Mouse (Mus musculus) stomach, embryonic 16.5 days (tissue): ENCODE data around the gene Lingo2. TPM values are rescaled to one million over a fixed set of nuclear protein-coding genes. Genes with fewer than 3 reads are reported as not detected.

ENCODE experiments used
- ATAC-seq: fragments of 200-750 bp; cut with Nextera tagmentation; 2 replicates; pipeline ENCODE4 v1.8.0; 2017; ENCODE audit warnings: moderate number of reproducible peaks, moderate TSS enrichment; ENCODE audit not compliant: insufficient read depth, low FRiP score
- H3K27ac ChIP-seq: fragments of 300-500 bp; sonication (generic); 2 replicates; pipeline ENCODE4 v1.5.1; 2014; ENCODE audit warnings: low read length
- H3K27me3 ChIP-seq: fragments of 300-500 bp; sonication (generic); 2 replicates; pipeline ENCODE4 v1.6.1; 2014; ENCODE audit warnings: low read length, control low read depth, mixed read lengths; ENCODE audit not compliant: control insufficient read depth, insufficient read depth
- H3K36me3 ChIP-seq: fragments of 300-500 bp; sonication (generic); 2 replicates; pipeline ENCODE4 v1.6.1; 2014; ENCODE audit warnings: low read length; ENCODE audit not compliant: control insufficient read depth, insufficient read depth
- H3K4me1 ChIP-seq: fragments of 300-500 bp; sonication (generic); 2 replicates; pipeline ENCODE4 v1.6.1; 2014; ENCODE audit warnings: low read length, control low read depth, mixed read lengths; ENCODE audit not compliant: control insufficient read depth, insufficient read depth
- H3K4me2 ChIP-seq: fragments of 300-500 bp; sonication (generic); 2 replicates; pipeline ENCODE4 v1.6.1; 2014; ENCODE audit warnings: low read depth, low read length, mixed read lengths
- H3K4me3 ChIP-seq: fragments of 300-500 bp; sonication (generic); replicated peaks from 2 replicates; pipeline ENCODE4 v1.5.1; 2014; ENCODE audit warnings: mild to moderate bottlenecking, low read length
- H3K9ac ChIP-seq: fragments of 300-500 bp; sonication (generic); 2 replicates; pipeline ENCODE4 v1.6.1; 2014; ENCODE audit warnings: low read length
- H3K9me3 ChIP-seq: fragments of 300-500 bp; sonication (generic); replicated peaks from 2 replicates; pipeline ENCODE4 v1.6.1; 2016; ENCODE audit warnings: low read length, control low read depth; ENCODE audit not compliant: control insufficient read depth
- WGBS: fragments of 180-500 bp; shearing (Covaris S2); extraction: QIAGEN DNeasy Blood & Tissue Kit; methylation state at CpG from one replicate; pipeline ENCODE4 v1.1.7; 2014; 5-methylcytosine and 5-hydroxymethylcytosine counted together
- polyA plus RNA-seq: library from polyadenylated mRNA; unstranded; fragments of >200 nt; fragmentation: Nextera tagmentation; extraction: Ambion mirVana; gene quantifications from 2 replicates; pipeline ENCODE4 v1.2.1, GENCODE M21; 2015

Lingo2 gene
- polyA plus RNA-seq, 1 experiment from 2014 or later: 0.72 TPM

DNA sequence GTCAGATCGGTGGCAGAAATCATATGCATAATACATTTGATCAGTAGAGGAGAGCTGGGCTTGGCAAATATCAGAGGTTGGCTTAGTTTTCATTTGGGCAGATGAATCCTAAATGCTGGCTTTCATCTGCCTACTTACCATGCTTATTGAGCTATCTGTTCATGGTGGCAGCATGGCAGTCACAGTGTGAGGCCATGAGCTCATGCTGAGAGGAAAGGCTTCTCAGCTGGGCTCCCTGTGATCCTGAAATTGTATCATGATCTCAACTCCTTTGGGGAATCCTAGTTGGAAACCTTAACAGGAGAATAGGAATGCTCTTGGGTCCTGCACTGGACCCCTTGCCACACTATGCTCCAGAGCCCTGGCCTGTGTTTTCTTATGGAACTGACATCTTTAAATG is 1105.0 kb downstream of the Lingo2 start:
- no peak overlapping the region for H3K27ac ChIP-seq
- no peak overlapping the region for H3K9ac ChIP-seq
- H3K4me2 ChIP-seq: no peak overlapping the region
- 86% methylated on average over 1 of the region's 1 CpGs for WGBS
- ATAC-seq: no peak
- no peaks in the 10 kb centered on the region for H3K27me3 ChIP-seq
- H3K36me3 ChIP-seq: no peaks in the 10 kb centered on the region
- no peak overlapping the region for H3K4me3 ChIP-seq
- H3K4me1 ChIP-seq: no peaks in the 10 kb centered on the region
- no peaks in the 10 kb centered on the region for H3K9me3 ChIP-seq

DNA sequence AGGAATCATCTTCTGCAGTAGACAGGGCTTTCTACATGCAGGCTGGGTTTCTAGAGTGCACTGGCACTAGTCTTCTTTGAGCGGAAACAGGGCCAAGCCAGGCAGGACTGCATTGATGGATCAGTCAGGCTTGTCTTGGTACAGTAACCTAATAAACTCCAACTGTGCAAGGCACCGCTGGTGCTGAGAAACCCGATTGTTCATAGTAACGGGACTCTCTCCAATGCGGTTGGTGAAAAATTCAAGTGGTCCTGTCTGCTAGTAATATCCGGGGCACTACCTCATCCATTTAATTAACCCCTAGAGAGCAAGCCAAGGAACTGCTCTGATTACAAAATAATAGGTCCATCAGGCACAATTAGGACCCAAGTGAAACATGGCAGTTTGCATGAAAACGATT is 1106.4 kb downstream of the Lingo2 start:
- Histone ChIP-seq H3K4me3 (no peak overlapping the region), H3K9me3 (no peaks in the 10 kb centered on the region), H3K27me3 (no peaks in the 10 kb centered on the region), H3K27ac (no peak overlapping the region), H3K9ac (no peak overlapping the region), H3K4me1 (no peaks in the 10 kb centered on the region), H3K36me3 (no peaks in the 10 kb centered on the region), H3K4me2 (no peak overlapping the region)
- WGBS: 71% methylated on average over 7 of the region's 7 CpGs
- no peak for ATAC-seq

DNA sequence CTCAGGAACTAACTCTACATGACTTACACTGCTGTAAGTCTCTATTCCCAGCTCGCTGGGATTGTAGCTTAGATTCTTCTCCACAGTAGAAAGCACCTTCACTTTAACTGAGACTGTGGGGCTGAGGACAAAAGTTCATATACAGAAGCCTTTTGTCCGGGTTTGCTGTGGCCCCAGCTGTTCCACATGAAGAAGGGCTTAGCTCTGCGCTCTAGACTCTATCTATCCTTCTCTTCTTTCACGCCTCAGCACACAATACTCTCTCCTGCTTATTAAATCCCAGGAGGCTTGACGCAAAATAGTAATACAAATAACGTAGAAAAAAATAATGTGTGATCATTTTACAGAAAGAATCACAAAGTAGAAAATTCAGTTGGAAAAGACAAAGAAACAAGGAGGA is 1107.0 kb downstream of the Lingo2 start:
- no peak overlapping the region for H3K4me2 ChIP-seq
- H3K27ac ChIP-seq: no peak overlapping the region
- H3K27me3 ChIP-seq: no peaks in the 10 kb centered on the region
- no peaks in the 10 kb centered on the region for H3K36me3 ChIP-seq
- 75% methylated on average over 6 of the region's 6 CpGs for WGBS
- ATAC-seq: no peak
- no peaks in the 10 kb centered on the region for H3K9me3 ChIP-seq
- no peak overlapping the region for H3K9ac ChIP-seq
- H3K4me3 ChIP-seq: no peak overlapping the region
- no peaks in the 10 kb centered on the region for H3K4me1 ChIP-seq

DNA sequence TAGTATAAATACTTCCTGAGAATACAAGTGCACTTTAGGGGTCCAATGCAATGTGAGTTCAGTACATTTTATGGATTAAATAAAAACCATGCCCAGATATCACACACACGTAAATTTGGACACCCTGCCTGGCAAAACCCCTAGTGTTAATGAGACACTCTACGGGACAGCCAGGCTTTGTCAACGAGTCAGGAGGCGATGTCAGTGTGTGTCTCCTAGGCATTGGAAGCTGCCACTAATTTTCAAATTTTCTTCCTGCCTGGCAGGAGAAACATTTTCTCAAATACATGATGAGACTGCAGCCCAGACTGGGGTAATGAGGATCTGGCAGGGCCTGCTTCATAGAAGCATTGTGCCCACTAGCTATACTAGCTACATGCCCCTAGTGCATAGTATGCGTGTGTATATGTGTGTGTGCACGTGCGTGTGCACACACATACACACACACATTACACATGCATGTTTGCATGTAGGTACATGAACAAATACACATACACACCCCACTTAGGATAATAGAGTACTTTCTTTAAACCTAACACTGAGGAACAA is 1128.2 kb downstream of the Lingo2 start:
- no peak overlapping the region for H3K4me3 ChIP-seq
- no peak for ATAC-seq
- no peak overlapping the region for H3K9ac ChIP-seq
- no peaks in the 10 kb centered on the region for H3K4me1 ChIP-seq
- no peaks in the 10 kb centered on the region for H3K36me3 ChIP-seq
- 84% methylated on average over 7 of the region's 7 CpGs for WGBS
- H3K27ac ChIP-seq: no peak overlapping the region
- no peaks in the 10 kb centered on the region for H3K27me3 ChIP-seq
- no peak overlapping the region for H3K4me2 ChIP-seq
- H3K9me3 ChIP-seq: no peaks in the 10 kb centered on the region

GRCm38 (mm10) chr4:35820701-35821100 is 1130.8 kb downstream of the Lingo2 start:
- ATAC-seq: no peak
- H3K9ac ChIP-seq: no peak overlapping the region

DNA sequence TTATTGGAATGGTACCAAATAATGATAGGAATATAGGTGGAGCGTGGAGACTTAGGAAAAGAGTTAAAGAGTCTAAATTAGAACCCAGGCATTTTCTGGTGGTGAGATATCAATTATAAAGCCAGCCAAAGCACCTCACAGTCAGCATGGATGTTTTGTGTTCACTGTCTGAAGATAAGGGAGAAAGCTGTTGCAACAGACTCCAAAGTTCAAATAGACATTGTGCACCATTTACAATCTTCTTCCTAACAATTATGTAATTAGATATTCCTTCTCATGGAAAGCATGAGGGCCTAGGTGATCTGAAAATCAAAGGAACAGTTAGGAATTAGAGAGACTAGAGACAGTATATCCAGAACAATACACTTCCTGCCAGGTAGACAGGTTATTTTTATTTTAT is 1136.8 kb downstream of the Lingo2 start:
- no peaks in the 10 kb centered on the region for H3K4me1 ChIP-seq
- WGBS: 75% methylated on average over 1 of the region's 1 CpGs
- H3K27ac ChIP-seq: no peak overlapping the region
- H3K9ac ChIP-seq: no peak overlapping the region
- no peak overlapping the region for H3K4me2 ChIP-seq
- no peaks in the 10 kb centered on the region for H3K27me3 ChIP-seq
- no peaks in the 10 kb centered on the region for H3K36me3 ChIP-seq
- no peaks in the 10 kb centered on the region for H3K9me3 ChIP-seq
- ATAC-seq: no peak
- no peak overlapping the region for H3K4me3 ChIP-seq

More at GRCm38 (mm10) chr4:35820701-35821100, 1130.8 kb downstream of the Lingo2 start:
- WGBS: 81% methylated on average over 1 of the region's 1 CpGs
- Histone ChIP-seq H3K9me3 (no peaks in the 10 kb centered on the region), H3K27ac (no peak overlapping the region), H3K27me3 (no peaks in the 10 kb centered on the region), H3K4me3 (no peak overlapping the region), H3K4me1 (no peaks in the 10 kb centered on the region), H3K36me3 (no peaks in the 10 kb centered on the region), H3K4me2 (no peak overlapping the region)

DNA sequence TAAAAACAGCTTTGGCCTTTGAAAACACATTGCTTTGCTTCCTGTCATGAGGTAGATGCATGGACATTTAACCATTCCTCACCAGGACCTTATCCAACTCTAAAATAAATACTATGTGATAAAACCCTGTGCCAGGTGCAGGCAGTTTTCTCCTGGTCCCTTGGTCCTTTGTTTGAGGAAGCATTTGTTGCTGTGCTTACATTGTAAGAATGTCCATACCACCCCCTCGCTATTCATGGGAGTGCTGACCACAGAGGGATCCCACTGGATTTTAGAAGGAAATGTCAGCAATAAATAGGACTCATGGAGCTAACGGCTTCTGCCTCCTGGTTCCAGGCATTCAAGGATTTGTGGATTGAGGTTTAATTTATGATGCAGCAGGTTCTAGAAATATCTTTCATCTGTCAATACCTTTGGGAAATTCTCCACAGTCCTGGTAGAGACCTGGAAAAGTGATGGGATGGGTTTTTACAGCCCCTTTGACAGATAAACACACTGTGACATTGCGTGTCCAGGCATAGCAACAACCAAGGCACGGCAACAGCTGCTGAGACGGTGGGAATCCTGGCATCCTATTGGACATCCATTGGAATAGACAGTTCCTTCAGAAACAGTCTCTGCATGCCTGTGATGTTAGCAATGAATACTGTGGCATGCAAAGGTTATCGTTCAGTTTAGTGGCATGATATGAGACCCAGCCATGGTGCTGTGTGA is 1143.9 kb downstream of the Lingo2 start:
- Histone ChIP-seq H3K4me1 (no peaks in the 10 kb centered on the region), H3K4me3 (no peak overlapping the region), H3K27ac (no peak overlapping the region), H3K4me2 (no peak overlapping the region), H3K27me3 (no peaks in the 10 kb centered on the region), H3K9ac (no peak overlapping the region), H3K9me3 (no peaks in the 10 kb centered on the region), H3K36me3 (no peaks in the 10 kb centered on the region)
- 72% methylated on average over 6 of the region's 6 CpGs for WGBS
- no peak for ATAC-seq

GRCm38 (mm10) chr4:35806881-35807464 is 1144.6 kb downstream of the Lingo2 start:
- no peak overlapping the region for H3K9ac ChIP-seq
- 78% methylated on average over 2 of the region's 2 CpGs for WGBS
- H3K27ac ChIP-seq: no peak overlapping the region
- H3K36me3 ChIP-seq: no peaks in the 10 kb centered on the region
- no peak overlapping the region for H3K4me3 ChIP-seq
- H3K27me3 ChIP-seq: no peaks in the 10 kb centered on the region
- ATAC-seq: no peak
- H3K4me2 ChIP-seq: no peak overlapping the region
- no peaks in the 10 kb centered on the region for H3K9me3 ChIP-seq
- no peaks in the 10 kb centered on the region for H3K4me1 ChIP-seq

DNA sequence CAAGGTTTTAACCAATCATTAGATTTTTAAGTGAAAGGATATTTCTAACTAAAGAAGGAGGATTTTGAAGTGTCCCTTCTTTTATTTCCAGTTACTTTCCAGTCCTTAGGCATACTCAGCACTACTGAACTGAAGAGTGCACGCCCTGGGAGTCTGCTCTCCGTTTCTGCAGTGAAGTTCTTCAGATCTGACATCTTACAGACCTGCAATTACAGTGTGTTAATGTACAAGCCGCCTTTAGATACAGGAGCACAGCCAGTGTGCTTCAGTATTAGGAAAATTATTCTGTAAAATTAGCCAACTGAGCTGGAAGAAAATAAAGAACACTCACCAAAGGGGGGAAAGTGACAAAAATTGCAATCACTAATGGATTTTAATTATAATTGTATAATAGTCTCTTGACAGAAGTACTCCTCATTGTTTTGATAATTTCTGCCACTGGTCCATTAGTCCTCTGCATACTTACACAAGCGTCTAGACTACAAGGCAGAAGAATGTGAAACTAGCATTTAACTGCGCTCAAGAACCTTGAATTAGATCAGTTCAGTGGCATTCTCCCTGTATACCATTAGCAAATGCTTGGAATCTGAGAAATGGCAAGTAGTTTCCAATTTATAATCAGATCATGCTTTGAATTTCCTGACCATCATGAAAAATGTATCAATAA is 1167.2 kb downstream of the Lingo2 start:
- ATAC-seq: no peak
- Histone ChIP-seq H3K4me3 (no peak overlapping the region), H3K9me3 (no peaks in the 10 kb centered on the region), H3K4me2 (no peak overlapping the region), H3K36me3 (no peaks in the 10 kb centered on the region), H3K27me3 (no peaks in the 10 kb centered on the region), H3K27ac (no peak overlapping the region), H3K9ac (no peak overlapping the region), H3K4me1 (no peaks in the 10 kb centered on the region)
- 55% methylated on average over 5 of the region's 5 CpGs for WGBS
